Mouse (Mus musculus) cerebellum, adult 2 months (tissue): ENCODE data around the gene Cenpm. TPM values are rescaled to one million over a fixed set of nuclear protein-coding genes. Genes with fewer than 3 reads are reported as not detected.
"Not testable (repeated sequence)": the region's sequence is repeated elsewhere in the genome, so short reads cannot be mapped to it uniquely, and the experiment has no call there.

Experiments
- DNase-seq, 2 experiments: peaks; one replicate each; pipeline ENCODE4 v3.0.0; 2021
- H3K27ac ChIP-seq: fragments of 200-500 bp; 2 replicates; pipeline ENCODE4 v1.5.1; 2012; ENCODE audit warnings: low read length, control low read depth, inconsistent platforms; ENCODE audit not compliant: insufficient read depth
- H3K27me3 ChIP-seq: fragments of 200-500 bp; 2 replicates; pipeline ENCODE4 v1.6.1; 2012; ENCODE audit warnings: inconsistent platforms, mild to moderate bottlenecking, low read length, moderate library complexity; ENCODE audit not compliant: control insufficient read depth, insufficient read depth
- H3K4me1 ChIP-seq: fragments of 200-500 bp; 2 replicates; pipeline ENCODE4 v1.6.1; 2011; ENCODE audit warnings: low read length; ENCODE audit not compliant: control insufficient read depth, insufficient read depth
- H3K4me3 ChIP-seq: fragments of 200-500 bp; replicated peaks from 2 replicates; pipeline ENCODE3; 2011; ENCODE audit warnings: mild to moderate bottlenecking, low read depth, low read length, control low read depth; ENCODE audit not compliant: insufficient read depth
- CTCF ChIP-seq: fragments of 200-500 bp; IDR thresholded peaks from 2 replicates; pipeline ENCODE4 v1.5.1; 2011; ENCODE audit warnings: low read depth, mild to moderate bottlenecking, control low read depth, low read length, moderate library complexity, borderline replicate concordance; ENCODE audit not compliant: insufficient read depth
- POLR2A ChIP-seq: fragments of 200-500 bp; IDR thresholded peaks from 2 replicates; pipeline ENCODE4 v1.6.1; 2011; ENCODE audit warnings: low read length, control low read depth, borderline replicate concordance; ENCODE audit not compliant: insufficient read depth
- WGBS: fragments of 180-500 bp; shearing (Covaris S2); methylation state at CpG from one replicate; pipeline ENCODE4 v1.1.7; 2018; 5-methylcytosine and 5-hydroxymethylcytosine counted together
- polyA plus RNA-seq: library from polyadenylated mRNA; depleted of rRNA; stranded (reverse); fragments of >200 nt; gene quantifications from 2 replicates; pipeline ENCODE4 v1.2.3, GENCODE M21; 2012

Cenpm gene
- polyA plus RNA-seq, 1 experiment: 3.6 TPM

DNA sequence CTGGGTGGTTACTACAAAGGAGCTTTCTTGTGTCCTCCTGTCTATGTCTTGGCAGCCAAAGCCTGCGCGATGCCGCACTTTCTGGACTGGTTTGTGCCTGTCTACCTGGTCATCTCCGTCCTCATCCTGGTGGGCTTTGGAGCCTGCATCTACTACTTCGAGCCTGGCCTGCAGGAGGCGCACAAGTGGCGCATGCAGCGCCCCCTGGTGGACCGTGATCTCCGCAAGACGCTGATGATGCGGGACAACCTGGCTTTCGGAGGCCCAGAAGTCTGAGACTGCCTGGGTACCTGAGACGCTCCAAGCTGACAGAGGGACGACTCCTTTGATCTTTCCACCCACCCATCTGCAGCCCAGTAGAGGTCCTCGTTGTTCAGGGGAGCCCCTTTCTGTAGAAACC, 15.0 kb upstream of the Cenpm start:
- no peak overlapping the region for H3K27ac ChIP-seq
- WGBS: 16% methylated on average over 16 of the region's 16 CpGs
- peak; percentile 96 for TF ChIP-seq CTCF
- TF ChIP-seq POLR2A: no peak
- no peaks in the 10 kb centered on the region for H3K27me3 ChIP-seq
- no peak overlapping the region for H3K4me3 ChIP-seq
- H3K4me1 ChIP-seq: 0 out of 2 replicates have a peak, but pooled peaks cover 11% of the 10 kb centered on the region
- DNase-seq: peak; percentile 58 to 73

DNA sequence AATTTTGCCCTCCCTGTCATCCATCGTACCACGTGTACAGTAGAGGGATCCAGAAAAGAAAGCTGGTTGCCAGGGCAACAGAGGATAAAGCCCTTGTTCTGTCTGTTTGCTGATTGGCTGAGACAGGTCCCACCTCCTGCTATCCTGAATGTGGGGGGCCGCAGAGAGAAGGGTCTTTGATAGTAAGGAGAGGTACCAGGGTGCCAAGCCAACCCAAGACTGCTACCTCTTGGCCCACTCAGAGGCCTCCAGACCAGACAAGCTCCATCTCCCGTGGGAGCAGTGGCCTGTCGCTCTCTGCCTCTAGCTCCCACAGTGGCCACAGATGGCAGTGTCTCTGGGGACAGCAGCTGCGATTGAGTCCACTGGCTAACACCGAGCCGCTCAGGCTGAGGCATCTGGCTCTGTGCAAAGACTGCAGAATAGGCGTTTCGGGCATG, 11.4 kb upstream of the Cenpm start:
- H3K4me1 ChIP-seq: 0 out of 2 replicates have a peak, but pooled peaks cover 11% of the 10 kb centered on the region
- 12% methylated on average over 10 of the region's 10 CpGs for WGBS
- TF ChIP-seq POLR2A (no peak), CTCF (no peak; the same call in 1 of the 2 replicates)
- peak overlapping the region; percentile 38; the same call in 1 of the 2 replicates for H3K27ac ChIP-seq
- DNase-seq: peak; percentile 77 to 85
- H3K27me3 ChIP-seq: no peaks in the 10 kb centered on the region
- H3K4me3 ChIP-seq: peak overlapping the region; percentile 58

DNA sequence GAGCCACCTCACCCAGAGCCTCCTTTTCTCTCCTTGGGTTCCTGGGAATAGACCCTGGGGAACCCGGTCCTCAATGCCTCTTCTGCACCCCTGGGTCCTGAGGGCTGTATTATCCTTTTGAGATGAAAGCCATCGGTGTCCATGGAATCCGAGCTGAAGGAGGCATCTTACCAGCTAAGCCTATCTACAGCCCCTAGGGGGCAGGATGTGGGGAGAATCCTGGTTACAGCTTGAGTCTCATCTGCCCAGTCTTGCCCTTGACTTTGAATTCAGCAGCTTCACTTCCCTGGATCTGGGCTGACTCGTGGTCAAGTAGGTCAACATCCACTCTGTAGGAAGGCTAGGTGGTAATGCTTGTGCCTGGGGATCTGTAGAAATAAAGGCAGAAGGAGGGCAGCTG, 10.7 kb upstream of the Cenpm start:
- Histone ChIP-seq H3K4me3 (no peak overlapping the region), H3K4me1 (0 out of 2 replicates have a peak, but pooled peaks cover 11% of the 10 kb centered on the region), H3K27me3 (no peaks in the 10 kb centered on the region), H3K27ac (peak overlapping the region; percentile 38)
- DNase-seq: peak in 1 of 2 experiments; percentile 35
- TF ChIP-seq POLR2A (no peak), CTCF (peak; percentile 34; the same call in 1 of the 2 replicates)
- 35% methylated on average over 4 of the region's 4 CpGs for WGBS

DNA sequence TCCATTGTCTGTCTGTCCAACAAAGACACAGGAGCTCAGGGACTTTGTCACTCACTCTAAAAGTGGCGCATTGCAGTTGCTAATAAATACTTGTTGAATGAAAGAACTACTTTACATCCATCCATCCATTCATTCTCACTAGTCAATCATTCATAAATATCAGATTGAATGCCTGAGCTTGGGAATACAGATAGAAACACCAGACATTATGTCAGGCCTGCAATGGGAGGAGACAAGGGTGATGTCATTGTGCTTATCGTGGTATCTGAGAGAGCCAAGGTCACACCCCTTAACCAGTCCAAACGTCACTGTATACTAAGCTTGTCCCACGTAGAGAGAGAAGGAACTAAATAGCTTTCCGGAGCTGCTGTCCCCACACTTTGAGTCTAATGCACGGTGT, 7.5 kb upstream of the Cenpm start, which contains the start of gene 1500009C09Rik:
1500009C09Rik (plus strand) TSS at position 301 of the 400 bp plus-strand sequence.
- no peak within 1 kb of the TSS for H3K27ac ChIP-seq
- no peaks in the 10 kb centered on the region for H3K27me3 ChIP-seq
- no peak within 1 kb of the TSS for H3K4me3 ChIP-seq
- 0 out of 2 replicates have a peak, but pooled peaks cover 11% of the 10 kb centered on the region for H3K4me1 ChIP-seq
- WGBS: 92% methylated on average over 6 of the region's 6 CpGs
- DNase-seq: no peak
- TF ChIP-seq CTCF: no peak
- no peak for TF ChIP-seq POLR2A

DNA sequence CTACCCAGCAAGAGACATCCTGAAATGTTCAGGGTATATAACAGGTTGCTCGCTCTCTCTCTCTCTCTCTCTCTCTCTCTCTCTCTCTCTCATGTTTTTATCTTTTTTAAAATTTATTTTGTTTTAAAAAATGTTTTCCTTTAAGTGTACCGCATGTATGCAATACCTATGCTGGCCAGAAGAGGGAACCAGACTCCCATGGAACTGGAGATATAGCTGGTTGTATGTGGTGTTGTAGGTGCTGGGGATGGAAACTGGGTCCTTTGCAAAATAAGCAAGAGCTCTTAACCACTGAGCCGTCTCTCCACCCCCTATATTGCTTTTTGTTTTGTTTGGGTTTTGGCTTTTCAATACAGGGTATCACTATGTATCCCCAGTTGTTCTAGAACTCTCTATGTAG, 7.0 kb upstream of the Cenpm start:
- DNase-seq: no peak
- Histone ChIP-seq H3K4me3 (no peak overlapping the region), H3K27ac (no peak overlapping the region), H3K27me3 (no peaks in the 10 kb centered on the region), H3K4me1 (0 out of 2 replicates have a peak, but pooled peaks cover 11% of the 10 kb centered on the region)
- WGBS: 98% methylated on average over 3 of the region's 3 CpGs
- no peak for TF ChIP-seq POLR2A
- TF ChIP-seq CTCF: peak; percentile 13; the same call in 1 of the 2 replicates

DNA sequence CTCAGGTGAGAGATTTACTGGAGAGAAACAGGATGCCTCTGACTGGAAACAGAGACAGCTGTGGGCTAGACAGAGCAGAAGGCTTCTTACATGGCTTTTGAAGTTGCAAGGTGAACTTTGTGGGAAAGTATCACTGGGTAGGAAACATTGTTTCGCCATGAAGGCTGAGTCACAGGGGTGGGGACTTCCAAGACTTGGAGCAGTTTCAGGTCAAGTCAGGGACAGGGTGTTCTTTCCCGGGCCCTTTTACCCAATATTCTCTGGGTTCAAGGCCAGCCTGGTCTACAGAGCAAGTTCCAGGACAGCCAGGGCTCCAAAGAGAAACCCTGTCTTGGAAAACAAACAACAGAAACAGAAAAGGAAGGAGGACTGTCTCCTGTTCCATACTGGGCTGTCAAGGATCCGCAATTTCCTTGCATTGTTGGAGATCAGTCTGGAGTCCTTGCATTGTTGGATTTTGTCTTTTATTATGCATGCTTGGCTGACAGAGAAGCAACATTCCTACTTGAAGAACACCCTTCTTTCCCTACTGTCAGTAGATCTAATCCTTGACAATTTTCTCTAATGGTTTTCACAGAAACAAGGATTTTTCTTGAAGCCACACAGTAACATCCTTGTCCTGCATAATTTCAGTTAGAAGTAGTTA, 2.7 kb upstream of the Cenpm start:
- H3K4me3 ChIP-seq: no peak overlapping the region
- WGBS: 84% methylated on average over 3 of the region's 3 CpGs
- TF ChIP-seq CTCF: no peak
- TF ChIP-seq POLR2A: no peak

DNA sequence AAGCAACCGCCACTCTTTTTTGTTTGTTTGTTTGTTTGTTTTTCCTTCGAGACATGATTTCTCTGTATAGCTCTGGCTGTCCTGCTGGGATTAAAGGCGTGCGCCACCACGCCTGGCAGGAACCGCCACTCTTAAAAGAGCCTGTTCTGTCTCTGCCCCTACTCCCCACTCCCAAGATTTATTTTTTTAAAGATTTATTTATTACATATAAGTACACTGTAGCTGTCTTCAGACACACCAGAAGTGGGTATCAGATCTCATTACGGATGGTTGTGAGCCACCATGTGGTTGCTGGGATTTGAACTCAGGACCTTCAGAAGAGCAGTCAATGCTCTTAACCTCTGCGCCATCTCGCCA, 235 bp upstream of the Cenpm start:
- DNase-seq, H3K27ac ChIP-seq, H3K4me1 ChIP-seq, H3K27me3 ChIP-seq: not testable (repeated sequence)
- peak overlapping the region; percentile 36 for H3K4me3 ChIP-seq
- WGBS: 21% methylated on average over 9 of the region's 9 CpGs

More for the DNA sequence above, 2.7 kb upstream of the Cenpm start:
- Histone ChIP-seq H3K27ac (no peak overlapping the region), H3K27me3 (no peaks in the 10 kb centered on the region), H3K4me1 (no peaks in the 10 kb centered on the region)
- no peak for DNase-seq

DNA sequence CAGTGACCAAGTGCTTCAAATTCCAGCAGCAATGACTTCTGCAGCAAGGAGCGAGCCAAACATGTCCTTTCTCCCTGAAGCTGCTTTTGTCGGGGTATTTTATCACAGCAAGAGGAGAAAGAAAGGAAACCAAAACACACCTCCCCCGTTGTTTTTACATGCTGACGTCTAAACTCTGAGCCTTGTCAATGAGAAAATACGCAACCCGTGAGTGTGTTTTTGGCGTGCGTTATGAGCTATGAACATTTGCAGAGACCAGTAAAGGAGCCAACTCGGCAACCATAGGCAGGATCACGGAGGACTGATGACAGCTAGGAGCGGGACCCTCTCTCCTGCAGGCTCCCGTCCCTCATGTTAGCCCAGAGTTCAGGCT, 820 bp downstream of the Cenpm start:
- WGBS: under 1% methylated on average over 12 of the region's 12 CpGs
- H3K4me1 ChIP-seq: no peaks in the 10 kb centered on the region
- H3K4me3 ChIP-seq: peak overlapping the region; percentile 65
- no peak overlapping the region for H3K27ac ChIP-seq
- DNase-seq: no peak
- no peak for TF ChIP-seq CTCF
- no peak for TF ChIP-seq POLR2A
- no peaks in the 10 kb centered on the region for H3K27me3 ChIP-seq
